In genomic region chr5:149537796-149538511, GRCm38 (mm10) we compare ENCODE assay signal across 8 mouse cellular contexts. TPM values are rescaled to one million over a fixed set of nuclear protein-coding genes. Genes with fewer than 3 reads are reported as not detected.
DNase-seq lines count a peak whose midpoint lies in the region; ATAC-seq and TF ChIP-seq lines count a peak whose summit lies in the region.

No protein-coding gene starts in this region.

- H3K9ac ChIP-seq in heart, embryonic 15.5 days, result no peak overlapping the region
- H3K9ac ChIP-seq in hindbrain, embryonic 12.5 days, result no peak overlapping the region
- no peak overlapping the region for H3K9ac ChIP-seq in midbrain, embryonic 11.5 days (ENCODE audit: low read length)

- TF ChIP-seq CTCF in cortical plate, adult 2 months (IDR thresholded peaks at IDR 0.05; ENCODE audit: extremely low read depth, insufficient read depth, low read length), result no peak

- H3K36me3 ChIP-seq in heart, embryonic 15.5 days, result no peaks in the 10 kb centered on the region
- no peaks in the 10 kb centered on the region for H3K36me3 ChIP-seq in hindbrain, embryonic 12.5 days
- no peaks in the 10 kb centered on the region for H3K36me3 ChIP-seq in midbrain, embryonic 11.5 days (ENCODE audit: control insufficient read depth, insufficient read depth, low read length)

- H3K9me3 ChIP-seq in heart, embryonic 15.5 days (replicated peaks), result no peaks in the 10 kb centered on the region
- H3K9me3 ChIP-seq in hindbrain, embryonic 12.5 days (replicated peaks), result no peaks in the 10 kb centered on the region
- no peaks in the 10 kb centered on the region for H3K9me3 ChIP-seq in midbrain, embryonic 11.5 days (ENCODE audit: control insufficient read depth, low read length)

- DNase-seq in heart, postnatal 14 days, result no peak
- DNase-seq in midbrain, embryonic 11.5 days (ENCODE audit: low spot score, missing footprints), result peak; percentile 88
- no peak for DNase-seq in spleen, postnatal 14 days (ENCODE audit: low spot score in 2 of 2)
- DNase-seq in cerebellum, adult 11-12 months, result no peak
- DNase-seq in B cell, adult 2 months, result no peak

- peak overlapping the region; percentile 54 for H3K4me2 ChIP-seq in heart, embryonic 15.5 days
- H3K4me2 ChIP-seq in hindbrain, embryonic 12.5 days (replicated peaks), result peak overlapping the region; percentile 22; the same call in 1 of the 2 replicates
- H3K4me2 ChIP-seq in midbrain, embryonic 11.5 days, result no peak overlapping the region

- H3K27me3 ChIP-seq in heart, embryonic 15.5 days, result no peaks in the 10 kb centered on the region
- no peaks in the 10 kb centered on the region for H3K27me3 ChIP-seq in hindbrain, embryonic 12.5 days
- no peaks in the 10 kb centered on the region for H3K27me3 ChIP-seq in midbrain, embryonic 11.5 days (ENCODE audit: control insufficient read depth, insufficient read depth, low read length)

- peaks cover 14% of the 10 kb centered on the region for H3K4me1 ChIP-seq in heart, embryonic 15.5 days (replicated peaks)
- 0 out of 2 replicates have a peak, but pooled peaks cover 4% of the 10 kb centered on the region for H3K4me1 ChIP-seq in cortical plate, adult 2 months (ENCODE audit: control insufficient read depth, insufficient read depth, low read length)
- H3K4me1 ChIP-seq in hindbrain, embryonic 12.5 days, result peaks cover 11% of the 10 kb centered on the region
- H3K4me1 ChIP-seq in midbrain, embryonic 11.5 days (ENCODE audit: control insufficient read depth, insufficient read depth, low read length), result no peaks in the 10 kb centered on the region

- peak overlapping the region; percentile 19; the same call in 1 of the 2 replicates for H3K4me3 ChIP-seq in heart, embryonic 15.5 days
- peak overlapping the region; percentile 61 for H3K4me3 ChIP-seq in cortical plate, adult 2 months (ENCODE audit: insufficient read depth, low read length)
- H3K4me3 ChIP-seq in hindbrain, embryonic 12.5 days, result no peak overlapping the region
- no peak overlapping the region for H3K4me3 ChIP-seq in midbrain, embryonic 11.5 days (ENCODE audit: low read depth, low read length)

- H3K27ac ChIP-seq in heart, embryonic 15.5 days, result no peak overlapping the region
- peak overlapping the region; percentile 71 for H3K27ac ChIP-seq in cortical plate, adult 2 months (ENCODE audit: insufficient read depth, low read length)
- no peak overlapping the region; the same call in 1 of the 2 replicates for H3K27ac ChIP-seq in hindbrain, embryonic 12.5 days
- H3K27ac ChIP-seq in midbrain, embryonic 11.5 days (ENCODE audit: low read depth, low read length), result no peak overlapping the region

- ATAC-seq in heart, embryonic 15.5 days (replicated peaks; ENCODE audit: insufficient number of reproducible peaks, insufficient read depth, low FRiP score, low read depth), result no peak
- peak; percentile 38; the same call in 1 of the 2 replicates for ATAC-seq in hindbrain, embryonic 12.5 days (ENCODE audit: low FRiP score)
- ATAC-seq in midbrain, embryonic 11.5 days (ENCODE audit: low FRiP score), result peak; percentile 42; the same call in 1 of the 2 replicates

- TF ChIP-seq POLR2A in cortical plate, adult 2 months (IDR thresholded peaks at IDR 0.05; ENCODE audit: extremely low read depth, insufficient read depth, low read length), result no peak

- intact Hi-C loops in heart, postnatal 14 days (cut with DNase I), result no loop called here

- WGBS in heart, embryonic 15.5 days, result 21% methylated on average over 16 of the region's 16 CpGs
- 42% methylated on average over 16 of the region's 16 CpGs for WGBS in hindbrain, embryonic 12.5 days
- WGBS in midbrain, embryonic 11.5 days, result 66% methylated on average over 16 of the region's 16 CpGs

RNA-seq across cellular contexts. Expression of gene Wdr95, which starts 9.5 kb away (rescaled TPM):
- 0.13 TPM in 1 of 2 replicates, not detected in the other for polyA plus RNA-seq in heart, embryonic 15.5 days (2015; fragmentation: Nextera tagmentation; extraction: Ambion mirVana)
- not detected for total RNA-seq in heart, postnatal 14 days (2021)
- 0.93 and 1.3 TPM in 2 replicates for polyA plus RNA-seq in cortical plate, adult 2 months (2012; rRNA removed)
- not detected in 2 replicates for polyA plus RNA-seq in hindbrain, embryonic 12.5 days (2016; fragmentation: Nextera tagmentation; extraction: Ambion mirVana)
- 0.08 and 0.33 TPM in 2 replicates for polyA plus RNA-seq in midbrain, embryonic 11.5 days (2014; fragmentation: Nextera tagmentation; extraction: Ambion mirVana)

Comparison
In these comparisons a context has a peak if more than half of its experiments do, and no peak if none do; other contexts are left out.
1. H3K4me3 ChIP-seq: peak in heart, embryonic 15.5 days (single experiment) and cortical plate, adult 2 months (single experiment); none in hindbrain, embryonic 12.5 days (single experiment) and midbrain, embryonic 11.5 days (single experiment).